Mouse (Mus musculus): ENCODE results near the gene 1600015I10Rik. TPM values are rescaled to one million over a fixed set of nuclear protein-coding genes. Genes with fewer than 3 reads are reported as not detected.
A peak's percentile ranks its signal among the peaks of the same experiment; 100 is the strongest.
"Not testable (repeated sequence)": the region's sequence is repeated elsewhere in the genome, so short reads cannot be mapped to it uniquely, and the experiment has no call there.

The 1600015I10Rik gene
- polyA plus RNA-seq (2014; fragmentation: Nextera tagmentation; extraction: Ambion mirVana): not detected in 2 replicates

- ATAC-seq (replicated peaks; ENCODE audit: insufficient number of reproducible peaks, low FRiP score, low TSS enrichment, low read depth) (no peak), DNase-seq (ENCODE audit: low spot score) (no peak)
- Histone ChIP-seq H3K4me3 (ENCODE audit: low read depth, low read length) (no peak within 1 kb of the TSS), H3K9ac (replicated peaks; ENCODE audit: low read length) (no peak within 1 kb of the TSS), H3K4me2 (ENCODE audit: low read depth, low read length) (no peak within 1 kb of the TSS), H3K27me3 (ENCODE audit: control insufficient read depth, insufficient read depth, low read length) (no peaks in the 10 kb centered on the region), H3K36me3 (replicated peaks; ENCODE audit: control insufficient read depth, insufficient read depth, low read depth, low read length) (no peaks in the 10 kb centered on the region), H3K27ac (replicated peaks; ENCODE audit: low read depth, low read length) (no peak within 1 kb of the TSS), H3K9me3 (replicated peaks; ENCODE audit: control insufficient read depth, low read length) (no peaks in the 10 kb centered on the region), H3K4me1 (ENCODE audit: control insufficient read depth, insufficient read depth, low read length) (no peaks in the 10 kb centered on the region)
- WGBS: 81% methylated on average over 5 of the region's 5 CpGs
Observed at GRCm38 (mm10) chr6:48929595-48929994, at the start of gene 1600015I10Rik. 1600015I10Rik (plus strand) TSS chr6:48929895.

- ATAC-seq (replicated peaks; ENCODE audit: insufficient number of reproducible peaks, low FRiP score, low TSS enrichment, low read depth) (no peak), DNase-seq (ENCODE audit: low spot score) (no peak)
- H3K27ac ChIP-seq (replicated peaks; ENCODE audit: low read depth, low read length): no peak overlapping the region
- no peak overlapping the region for H3K4me3 ChIP-seq (ENCODE audit: low read depth, low read length)
- no peak overlapping the region for H3K9ac ChIP-seq (replicated peaks; ENCODE audit: low read length)
- no peaks in the 10 kb centered on the region for H3K36me3 ChIP-seq (replicated peaks; ENCODE audit: control insufficient read depth, insufficient read depth, low read depth, low read length)
- no peaks in the 10 kb centered on the region for H3K9me3 ChIP-seq (replicated peaks; ENCODE audit: control insufficient read depth, low read length)
- WGBS: 76% methylated on average over 4 of the region's 4 CpGs
- H3K4me1 ChIP-seq (ENCODE audit: control insufficient read depth, insufficient read depth, low read length): no peaks in the 10 kb centered on the region
- H3K27me3 ChIP-seq (ENCODE audit: control insufficient read depth, insufficient read depth, low read length): no peaks in the 10 kb centered on the region
- no peak overlapping the region for H3K4me2 ChIP-seq (ENCODE audit: low read depth, low read length)
Observed at GRCm38 (mm10) chr6:48894203-48894602, 35.5 kb upstream of the 1600015I10Rik start.

GRCm38 (mm10) chr6:48894938-48895818 lies 34.5 kb upstream of the 1600015I10Rik start:
- Histone ChIP-seq H3K27me3 (ENCODE audit: control insufficient read depth, insufficient read depth, low read length) (no peaks in the 10 kb centered on the region), H3K4me2 (ENCODE audit: low read depth, low read length) (no peak overlapping the region), H3K4me1 (ENCODE audit: control insufficient read depth, insufficient read depth, low read length) (no peaks in the 10 kb centered on the region), H3K27ac (replicated peaks; ENCODE audit: low read depth, low read length) (no peak overlapping the region), H3K9me3 (replicated peaks; ENCODE audit: control insufficient read depth, low read length) (no peaks in the 10 kb centered on the region), H3K36me3 (replicated peaks; ENCODE audit: control insufficient read depth, insufficient read depth, low read depth, low read length) (no peaks in the 10 kb centered on the region), H3K9ac (replicated peaks; ENCODE audit: low read length) (no peak overlapping the region), H3K4me3 (ENCODE audit: low read depth, low read length) (no peak overlapping the region)
- WGBS: 86% methylated on average over 8 of the region's 8 CpGs
- ATAC-seq (replicated peaks; ENCODE audit: insufficient number of reproducible peaks, low FRiP score, low TSS enrichment, low read depth) (no peak), DNase-seq (ENCODE audit: low spot score) (no peak)

GRCm38 (mm10) chr6:48895941-48896340 lies 33.8 kb upstream of the 1600015I10Rik start:
- WGBS: 87% methylated on average over 5 of the region's 5 CpGs

GRCm38 (mm10) chr6:48896956-48897355 lies 32.7 kb upstream of the 1600015I10Rik start:
- Histone ChIP-seq H3K4me3 (ENCODE audit: low read depth, low read length) (no peak overlapping the region), H3K27me3 (ENCODE audit: control insufficient read depth, insufficient read depth, low read length) (no peaks in the 10 kb centered on the region), H3K4me1 (ENCODE audit: control insufficient read depth, insufficient read depth, low read length) (no peaks in the 10 kb centered on the region), H3K27ac (replicated peaks; ENCODE audit: low read depth, low read length) (no peak overlapping the region), H3K9ac (replicated peaks; ENCODE audit: low read length) (no peak overlapping the region), H3K4me2 (ENCODE audit: low read depth, low read length) (no peak overlapping the region), H3K36me3 (replicated peaks; ENCODE audit: control insufficient read depth, insufficient read depth, low read depth, low read length) (no peaks in the 10 kb centered on the region), H3K9me3 (replicated peaks; ENCODE audit: control insufficient read depth, low read length) (no peaks in the 10 kb centered on the region)
- 87% methylated on average over 5 of the region's 5 CpGs for WGBS
- no peak for ATAC-seq (replicated peaks; ENCODE audit: insufficient number of reproducible peaks, low FRiP score, low TSS enrichment, low read depth)
- no peak for DNase-seq (ENCODE audit: low spot score)

More at GRCm38 (mm10) chr6:48895941-48896340, 33.8 kb upstream of the 1600015I10Rik start:
- Histone ChIP-seq H3K27me3 (ENCODE audit: control insufficient read depth, insufficient read depth, low read length) (no peaks in the 10 kb centered on the region), H3K9me3 (replicated peaks; ENCODE audit: control insufficient read depth, low read length) (no peaks in the 10 kb centered on the region), H3K27ac (replicated peaks; ENCODE audit: low read depth, low read length) (no peak overlapping the region), H3K36me3 (replicated peaks; ENCODE audit: control insufficient read depth, insufficient read depth, low read depth, low read length) (no peaks in the 10 kb centered on the region), H3K4me1 (ENCODE audit: control insufficient read depth, insufficient read depth, low read length) (no peaks in the 10 kb centered on the region), H3K4me3 (ENCODE audit: low read depth, low read length) (no peak overlapping the region), H3K9ac (replicated peaks; ENCODE audit: low read length) (no peak overlapping the region), H3K4me2 (ENCODE audit: low read depth, low read length) (no peak overlapping the region)
- ATAC-seq (replicated peaks; ENCODE audit: insufficient number of reproducible peaks, low FRiP score, low TSS enrichment, low read depth) (no peak), DNase-seq (ENCODE audit: low spot score) (no peak)

- ATAC-seq (replicated peaks; ENCODE audit: insufficient number of reproducible peaks, low FRiP score, low TSS enrichment, low read depth); H3K4me2 ChIP-seq (ENCODE audit: low read depth, low read length); DNase-seq (ENCODE audit: low spot score); H3K27me3 ChIP-seq (ENCODE audit: control insufficient read depth, insufficient read depth, low read length); H3K9me3 ChIP-seq (replicated peaks; ENCODE audit: control insufficient read depth, low read length); H3K9ac ChIP-seq (replicated peaks; ENCODE audit: low read length); H3K27ac ChIP-seq (replicated peaks; ENCODE audit: low read depth, low read length); H3K4me1 ChIP-seq (ENCODE audit: control insufficient read depth, insufficient read depth, low read length); H3K4me3 ChIP-seq (ENCODE audit: low read depth, low read length); H3K36me3 ChIP-seq (replicated peaks; ENCODE audit: control insufficient read depth, insufficient read depth, low read depth, low read length): not testable (repeated sequence)
- 92% methylated on average over 11 of the region's 11 CpGs for WGBS
Observed at GRCm38 (mm10) chr6:48901316-48901715, 28.4 kb upstream of the 1600015I10Rik start.

- Histone ChIP-seq H3K4me3 (ENCODE audit: low read depth, low read length) (no peak overlapping the region), H3K9me3 (replicated peaks; ENCODE audit: control insufficient read depth, low read length) (no peaks in the 10 kb centered on the region), H3K27me3 (ENCODE audit: control insufficient read depth, insufficient read depth, low read length) (no peaks in the 10 kb centered on the region), H3K4me1 (ENCODE audit: control insufficient read depth, insufficient read depth, low read length) (no peaks in the 10 kb centered on the region), H3K4me2 (ENCODE audit: low read depth, low read length) (no peak overlapping the region), H3K9ac (replicated peaks; ENCODE audit: low read length) (no peak overlapping the region), H3K27ac (replicated peaks; ENCODE audit: low read depth, low read length) (no peak overlapping the region), H3K36me3 (replicated peaks; ENCODE audit: control insufficient read depth, insufficient read depth, low read depth, low read length) (no peaks in the 10 kb centered on the region)
- no peak for ATAC-seq (replicated peaks; ENCODE audit: insufficient number of reproducible peaks, low FRiP score, low TSS enrichment, low read depth)
- WGBS: 84% methylated on average over 17 of the region's 17 CpGs
- DNase-seq (ENCODE audit: low spot score): peak; percentile 1
Observed at GRCm38 (mm10) chr6:48902511-48903406, 26.9 kb upstream of the 1600015I10Rik start.

All from embryonic facial prominence, embryonic 11.5 days (tissue).